Mouse (Mus musculus): ENCODE measurements around the gene Wfdc1.

Gene Wfdc1

GRCm38 (mm10) chr8:119691989-119692388 is 25.8 kb downstream of the Wfdc1 start:
- DNase-seq (ENCODE audit: low spot score in 2 of 2): no peak

GRCm38 (mm10) chr8:119694696-119695095 is 28.5 kb downstream of the Wfdc1 start:
- DNase-seq (ENCODE audit: low spot score in 2 of 2): no peak

GRCm38 (mm10) chr8:119697163-119697562 is 31.0 kb downstream of the Wfdc1 start:
- no peak for DNase-seq (ENCODE audit: low spot score in 2 of 2)

- no peak for DNase-seq (ENCODE audit: low spot score in 2 of 2)
These were observed 32.8 kb downstream of the Wfdc1 start for GRCm38 (mm10) chr8:119698960-119699359.

- DNase-seq (ENCODE audit: low spot score in 2 of 2): no peak
These were observed 33.5 kb downstream of the Wfdc1 start, which contains the start of gene Atp2c2 for GRCm38 (mm10) chr8:119699549-119700134. Gene Atp2c2, plus strand, starts transcription at chr8:119700009.

GRCm38 (mm10) chr8:119702965-119703364 is 36.8 kb downstream of the Wfdc1 start:
- DNase-seq (ENCODE audit: low spot score in 2 of 2): no peak

GRCm38 (mm10) chr8:119707146-119707545 is 41.0 kb downstream of the Wfdc1 start:
- no peak for DNase-seq (ENCODE audit: low spot score in 2 of 2)

- no peak for DNase-seq (ENCODE audit: low spot score in 2 of 2)
These were observed 42.3 kb downstream of the Wfdc1 start for GRCm38 (mm10) chr8:119708471-119708870.

GRCm38 (mm10) chr8:119708878-119709702 is 42.9 kb downstream of the Wfdc1 start:
- DNase-seq (ENCODE audit: low spot score in 2 of 2): no peak

GRCm38 (mm10) chr8:119709703-119710093 is 43.5 kb downstream of the Wfdc1 start:
- DNase-seq (ENCODE audit: low spot score in 2 of 2): no peak

GRCm38 (mm10) chr8:119712226-119712625 is 46.1 kb downstream of the Wfdc1 start:
- no peak for DNase-seq (ENCODE audit: low spot score in 2 of 2)

GRCm38 (mm10) chr8:119713421-119713820 is 47.3 kb downstream of the Wfdc1 start:
- no peak for DNase-seq (ENCODE audit: low spot score in 2 of 2)

GRCm38 (mm10) chr8:119715221-119715620 is 49.1 kb downstream of the Wfdc1 start:
- DNase-seq (ENCODE audit: low spot score in 2 of 2): no peak

- no peak for DNase-seq (ENCODE audit: low spot score in 2 of 2)
These were observed 50.6 kb downstream of the Wfdc1 start for GRCm38 (mm10) chr8:119716730-119717299.

- DNase-seq (ENCODE audit: low spot score in 2 of 2): no peak
These were observed 51.6 kb downstream of the Wfdc1 start for GRCm38 (mm10) chr8:119717765-119718164.

GRCm38 (mm10) chr8:119719011-119719501 is 52.9 kb downstream of the Wfdc1 start:
- no peak for DNase-seq (ENCODE audit: low spot score in 2 of 2)

GRCm38 (mm10) chr8:119722348-119722747 is 56.2 kb downstream of the Wfdc1 start:
- DNase-seq (ENCODE audit: low spot score in 2 of 2): no peak

- DNase-seq (ENCODE audit: low spot score in 2 of 2): no peak
These were observed 57.5 kb downstream of the Wfdc1 start for GRCm38 (mm10) chr8:119723676-119724075.

- DNase-seq (ENCODE audit: low spot score in 2 of 2): no peak
These were observed 58.4 kb downstream of the Wfdc1 start for GRCm38 (mm10) chr8:119724596-119724995.

GRCm38 (mm10) chr8:119727093-119727492 is 60.9 kb downstream of the Wfdc1 start:
- no peak for DNase-seq (ENCODE audit: low spot score in 2 of 2)

GRCm38 (mm10) chr8:119728351-119728895 is 62.3 kb downstream of the Wfdc1 start:
- no peak for DNase-seq (ENCODE audit: low spot score in 2 of 2)

- DNase-seq (ENCODE audit: low spot score in 2 of 2): no peak
These were observed 65.9 kb downstream of the Wfdc1 start for GRCm38 (mm10) chr8:119732072-119732471.
